Mouse (Mus musculus) thymus, postnatal 25 days (tissue): ENCODE measurements around the gene Clec4e.
"Not testable (repeated sequence)": the region's sequence is repeated elsewhere in the genome, so short reads cannot be mapped to it uniquely, and the experiment has no call there.

Source experiments
- DNase-seq: peaks from one replicate; pipeline ENCODE4 v3.0.0; 2022

Gene Clec4e

DNA sequence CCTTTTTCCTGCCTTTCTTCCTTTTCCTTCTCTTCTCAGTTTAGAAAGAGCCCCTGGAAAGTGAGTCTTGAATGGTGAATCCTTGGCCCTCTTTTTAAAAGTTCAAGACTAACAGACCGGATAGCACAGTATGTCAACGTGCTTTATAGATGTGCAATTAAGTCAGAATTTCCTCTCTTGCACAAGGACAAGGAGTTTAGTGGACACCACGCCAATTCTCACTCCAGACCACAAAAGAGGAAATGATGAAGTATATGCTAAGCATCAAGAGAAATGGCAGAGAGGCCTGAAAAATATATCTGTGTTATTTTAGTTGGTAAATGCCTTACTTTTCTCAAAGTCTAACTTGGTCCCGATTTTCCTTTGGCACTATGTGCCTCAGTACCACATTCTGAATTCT lies at the start of gene Clec4e:
Clec4e (minus strand) TSS at position 118 of the 400 bp plus-strand sequence.
- DNase-seq, result no peak

- no peak for DNase-seq
Measured at GRCm38 (mm10) chr6:123332503-123332902, 42.8 kb upstream of the Clec4e start.

DNA sequence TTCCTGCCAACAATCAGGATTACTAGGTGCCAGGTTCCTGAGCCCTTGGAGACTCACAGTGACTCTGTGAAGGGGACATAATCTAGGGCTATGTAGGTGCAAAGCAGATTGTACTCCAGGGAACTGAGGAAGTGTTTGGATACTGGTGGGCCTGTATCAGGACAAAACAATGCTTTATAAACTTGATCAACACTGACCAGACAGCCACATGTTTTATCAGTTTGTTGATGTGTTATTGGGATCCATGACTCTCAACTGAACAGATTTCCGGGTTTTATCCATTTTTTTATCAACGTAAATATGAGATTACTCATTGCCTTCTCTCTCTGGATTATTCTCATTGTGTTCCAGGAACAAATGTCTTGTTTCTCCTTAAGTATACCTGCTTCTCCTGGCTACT lies 18.4 kb upstream of the Clec4e start, which contains the start of gene Vmn2r19:
Vmn2r19 (plus strand) TSS at position 301 of the 400 bp plus-strand sequence.
- no peak for DNase-seq

- not testable (repeated sequence) for DNase-seq
Measured at GRCm38 (mm10) chr6:123306315-123306714, 16.6 kb upstream of the Clec4e start.

- DNase-seq, result no peak
Measured at GRCm38 (mm10) chr6:123296687-123297086, 7.0 kb upstream of the Clec4e start.

DNA sequence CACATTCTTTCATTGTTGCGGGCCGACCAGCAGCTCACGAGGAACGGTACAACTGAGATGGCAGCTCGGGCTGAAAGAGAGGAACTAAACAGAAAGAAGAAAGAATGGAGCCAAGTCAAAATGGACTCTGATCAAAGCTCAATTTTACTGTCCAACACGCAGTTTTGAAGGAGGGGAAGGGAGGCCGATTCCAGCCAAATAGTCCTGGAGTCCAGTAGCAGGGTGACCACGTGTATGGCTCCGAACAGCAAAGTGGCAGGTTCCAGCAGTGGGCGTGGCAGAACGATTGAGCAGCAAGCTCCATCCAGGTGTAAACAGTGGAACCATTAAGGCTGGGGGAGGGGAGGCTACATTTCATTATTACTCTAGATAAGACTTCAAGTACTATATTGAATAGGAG lies 3.8 kb upstream of the Clec4e start:
- DNase-seq, result not testable (repeated sequence)

DNA sequence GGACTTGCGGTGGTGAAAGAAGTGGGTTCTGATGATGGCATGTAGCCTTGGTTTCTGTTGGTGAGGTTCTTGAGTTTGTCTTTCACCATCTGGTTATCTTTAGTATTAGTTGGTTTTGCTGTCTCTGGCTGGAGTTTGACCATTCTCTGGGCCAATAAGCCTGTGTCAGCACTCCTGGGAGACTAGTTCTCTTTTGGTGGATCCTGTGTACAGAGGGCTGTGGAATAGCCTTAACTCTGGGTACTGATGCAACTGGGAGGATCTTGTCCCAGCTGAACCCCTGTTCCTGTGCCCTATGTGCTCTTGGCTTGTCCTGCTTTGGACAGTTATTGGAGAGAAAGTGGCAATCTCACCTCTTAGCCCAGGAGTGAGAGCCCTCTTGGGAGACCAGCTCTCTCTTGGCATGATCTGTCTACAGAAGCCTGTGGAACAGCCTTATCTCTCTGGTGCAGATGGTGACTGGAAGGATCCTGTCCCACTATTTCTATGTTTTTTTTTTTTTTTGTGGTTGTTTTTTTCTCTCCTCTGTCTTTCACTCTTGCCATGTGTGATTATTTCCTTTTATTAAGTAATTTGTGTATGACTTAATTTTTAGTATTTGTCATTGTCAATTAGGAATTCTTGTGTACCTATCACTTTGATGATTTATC lies 3.2 kb upstream of the Clec4e start:
- no peak for DNase-seq

- no peak for DNase-seq
Measured at GRCm38 (mm10) chr6:123288931-123289330, 739 bp downstream of the Clec4e start.

DNA sequence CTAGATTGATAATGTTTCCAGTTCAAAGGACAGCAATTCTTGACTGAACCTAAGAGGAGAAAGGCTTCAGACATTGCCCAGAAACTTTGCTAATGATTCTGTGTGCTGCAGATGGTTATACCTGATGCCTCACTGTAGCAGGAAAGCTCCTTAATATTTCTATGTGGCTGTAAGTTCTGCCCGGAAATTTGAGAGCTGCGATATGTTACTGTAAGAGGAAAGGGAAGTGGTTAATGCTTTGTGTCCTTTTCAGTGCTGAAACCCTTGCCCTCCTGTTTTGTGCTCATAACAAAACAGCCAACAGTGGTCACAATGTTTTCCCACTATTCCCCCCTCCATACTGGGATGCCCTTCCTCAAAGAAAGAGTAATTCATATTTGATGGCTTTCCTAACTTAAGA lies 3.4 kb downstream of the Clec4e start:
- no peak for DNase-seq

DNA sequence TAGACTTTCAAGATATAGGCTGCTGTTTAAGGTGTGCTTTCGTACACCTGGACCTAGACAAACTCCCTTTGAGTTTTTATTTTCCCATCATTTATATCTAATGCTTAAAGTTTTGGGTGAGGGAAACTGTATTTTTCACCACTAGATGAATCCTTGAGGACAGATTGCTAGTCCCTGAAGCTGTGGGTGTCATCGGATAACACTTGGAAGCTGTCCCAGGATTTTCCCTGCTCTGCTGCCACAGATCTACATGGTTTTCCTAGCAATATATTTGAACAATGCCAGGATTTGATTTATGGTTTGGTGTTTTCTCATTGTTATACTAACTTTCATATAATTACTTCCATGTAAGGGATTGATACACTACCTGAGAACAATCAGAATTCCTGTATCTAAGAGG lies 10.2 kb downstream of the Clec4e start:
- no peak for DNase-seq

GRCm38 (mm10) chr6:123266945-123267344 lies 22.7 kb downstream of the Clec4e start:
- DNase-seq, result no peak

- no peak for DNase-seq
Measured at GRCm38 (mm10) chr6:123265809-123266208, 23.9 kb downstream of the Clec4e start.

DNA sequence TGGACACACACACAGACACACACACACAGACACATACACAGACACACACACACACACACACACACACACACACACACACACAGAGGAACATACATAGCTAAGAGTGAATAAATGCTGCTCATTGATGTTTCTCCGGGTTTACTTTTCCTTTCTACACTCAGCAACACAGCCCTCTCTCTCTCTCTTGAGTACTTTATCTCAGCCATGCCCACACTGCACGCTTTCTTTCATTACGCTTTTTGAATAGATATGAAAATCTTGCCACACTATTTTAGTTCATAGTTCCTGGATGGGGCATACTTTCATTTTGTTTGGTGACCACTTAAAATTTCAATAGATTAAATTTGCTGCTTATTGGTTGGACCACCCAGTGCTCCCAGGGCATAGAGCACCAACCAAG lies 25.5 kb downstream of the Clec4e start:
- DNase-seq, result no peak

DNA sequence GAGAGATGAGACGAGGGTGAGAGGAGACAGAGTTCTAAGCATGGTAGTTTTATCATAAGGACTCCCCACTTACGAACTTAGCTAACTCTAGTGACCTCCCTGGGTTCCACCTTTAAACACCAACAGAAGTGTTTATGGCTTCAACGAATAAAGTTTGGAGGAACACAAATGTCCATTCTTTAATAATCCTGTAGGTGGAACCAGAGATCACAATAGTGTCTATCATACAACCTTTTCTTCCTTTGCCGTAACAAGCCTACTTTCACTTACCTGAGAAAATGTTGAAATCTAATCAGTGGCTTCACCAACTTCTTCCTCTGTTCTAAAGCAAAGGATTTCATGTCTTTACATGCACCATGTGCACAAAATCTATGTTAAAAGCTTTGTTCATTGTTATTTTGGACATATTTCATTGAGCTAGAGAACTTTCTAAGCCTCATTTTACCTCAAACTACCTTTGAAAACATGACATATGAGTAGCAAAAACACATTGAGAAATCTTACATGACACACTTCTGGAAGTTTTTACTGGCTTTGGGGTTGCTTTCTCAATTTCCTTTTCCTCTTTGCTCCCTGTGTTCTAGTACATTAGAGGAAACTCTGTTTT lies 28.0 kb downstream of the Clec4e start, which contains the start of gene Clec4d:
Clec4d (plus strand) TSS at position 557 of the 607 bp plus-strand sequence.
- no peak for DNase-seq

DNA sequence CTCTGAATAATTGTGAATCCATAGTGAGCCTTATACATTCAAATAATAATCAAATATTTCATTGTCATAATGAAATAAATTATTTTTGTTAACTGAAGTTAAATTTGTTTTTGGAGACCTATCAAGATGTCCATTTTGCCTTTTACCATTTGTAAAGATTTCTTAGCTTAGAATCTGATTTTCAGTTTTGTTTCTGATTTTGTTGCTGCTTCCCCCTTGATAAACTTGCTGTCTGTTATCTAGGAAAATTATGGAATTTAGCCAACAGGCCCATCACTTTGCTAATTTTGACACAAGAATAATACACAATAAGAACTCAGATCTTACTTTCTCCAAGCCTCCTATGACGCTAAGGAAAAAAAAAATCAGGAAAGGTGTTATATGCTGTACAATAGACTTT lies 28.8 kb downstream of the Clec4e start:
- DNase-seq, result no peak

- DNase-seq, result no peak
Measured at GRCm38 (mm10) chr6:123259889-123260603, 29.6 kb downstream of the Clec4e start.

DNA sequence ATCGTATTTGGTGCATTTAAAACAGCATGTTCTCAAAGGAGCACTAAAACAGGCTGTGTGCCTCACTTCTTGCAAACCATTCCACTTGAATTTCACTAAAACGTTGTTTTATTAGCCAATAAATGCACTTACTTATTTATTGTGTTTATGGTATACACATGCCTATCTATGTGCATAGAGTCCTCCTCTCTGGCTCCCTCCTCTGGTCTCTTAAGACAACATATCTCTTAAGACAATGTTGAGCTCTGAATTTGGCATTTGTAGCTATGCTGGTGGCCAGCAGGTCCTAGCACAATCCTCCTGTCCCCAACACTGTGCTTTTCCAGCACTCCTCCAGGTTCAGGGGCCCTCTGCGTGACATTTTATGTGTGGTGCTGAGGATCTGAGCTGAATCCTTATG lies 30.7 kb downstream of the Clec4e start:
- DNase-seq, result no peak

DNA sequence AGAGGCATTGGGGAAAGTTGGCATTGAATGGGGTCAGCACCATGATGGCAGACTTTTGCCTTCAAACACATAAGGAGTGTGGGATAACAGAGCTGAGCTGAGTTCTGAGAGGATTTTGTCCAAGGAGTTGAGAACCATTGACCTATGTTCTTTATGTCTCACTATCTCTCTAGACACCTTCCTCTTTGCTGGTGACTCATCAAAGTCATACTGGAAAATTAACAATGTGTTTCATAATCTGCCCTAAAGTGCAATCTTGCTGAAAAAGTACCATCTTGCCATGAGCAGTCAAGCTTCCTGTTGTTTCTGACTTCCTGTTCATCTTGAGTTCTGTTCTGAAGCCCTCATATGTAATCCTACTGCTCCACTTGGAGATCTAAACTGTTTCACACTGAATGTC lies 36.9 kb downstream of the Clec4e start:
- DNase-seq, result no peak

DNA sequence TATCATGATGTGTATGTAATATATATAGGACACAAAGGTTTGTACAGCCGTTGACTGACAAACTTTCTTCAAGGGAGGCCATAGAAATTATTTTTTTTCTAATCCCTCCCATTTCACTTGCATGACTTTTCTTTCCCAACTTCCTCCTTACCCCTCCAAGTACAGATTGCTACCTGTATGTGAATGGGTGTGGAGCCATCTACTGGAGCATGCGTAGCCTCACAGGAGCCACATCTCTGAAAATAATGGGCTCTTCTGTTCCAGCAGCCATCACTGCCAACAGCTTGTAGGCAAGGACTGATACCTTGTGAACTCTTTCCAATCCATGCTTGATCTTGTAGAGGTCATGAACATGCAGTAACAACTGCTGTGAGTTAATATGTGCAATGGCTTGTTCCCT lies 40.8 kb downstream of the Clec4e start:
- DNase-seq, result not testable (repeated sequence)

DNA sequence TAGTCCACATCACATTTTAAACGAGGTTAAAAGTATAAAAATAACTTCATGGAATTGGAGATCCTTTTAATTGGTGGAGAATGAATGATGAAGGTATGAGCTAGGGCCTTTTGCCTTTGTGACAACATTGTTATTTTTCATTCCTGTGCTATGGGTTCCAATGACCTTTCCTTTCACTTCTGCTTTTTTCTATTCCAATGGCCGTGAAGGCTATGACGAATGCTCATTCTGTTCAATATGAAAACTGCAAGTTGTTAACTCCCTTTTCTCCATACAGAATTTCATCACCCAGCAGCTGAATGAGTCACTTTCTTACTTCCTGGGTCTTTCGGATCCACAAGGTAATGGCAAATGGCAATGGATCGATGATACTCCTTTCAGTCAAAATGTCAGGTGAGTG lies 45.5 kb downstream of the Clec4e start:
- DNase-seq, result no peak

DNA sequence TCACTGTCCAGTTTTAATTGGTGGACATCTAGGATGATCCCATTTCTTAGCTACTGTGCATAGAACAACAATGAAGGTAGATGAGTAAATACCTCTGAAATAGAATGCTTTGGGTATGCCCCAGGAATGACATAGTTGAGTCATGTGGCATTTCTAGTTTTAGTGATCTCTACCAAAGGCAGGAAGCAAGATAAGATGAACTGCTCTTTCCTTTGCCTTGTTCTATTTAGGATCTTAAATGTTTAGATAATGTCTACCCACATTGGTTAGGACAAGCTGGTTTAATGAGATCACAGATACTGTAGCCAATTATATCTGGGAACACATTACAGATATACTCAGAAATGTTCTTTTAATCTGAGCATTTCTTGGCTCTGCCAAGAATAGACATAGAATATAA lies 52.1 kb downstream of the Clec4e start:
- no peak for DNase-seq
